Mouse (Mus musculus): Measurements from ENCODE around the gene Ankrd63.

DNA sequence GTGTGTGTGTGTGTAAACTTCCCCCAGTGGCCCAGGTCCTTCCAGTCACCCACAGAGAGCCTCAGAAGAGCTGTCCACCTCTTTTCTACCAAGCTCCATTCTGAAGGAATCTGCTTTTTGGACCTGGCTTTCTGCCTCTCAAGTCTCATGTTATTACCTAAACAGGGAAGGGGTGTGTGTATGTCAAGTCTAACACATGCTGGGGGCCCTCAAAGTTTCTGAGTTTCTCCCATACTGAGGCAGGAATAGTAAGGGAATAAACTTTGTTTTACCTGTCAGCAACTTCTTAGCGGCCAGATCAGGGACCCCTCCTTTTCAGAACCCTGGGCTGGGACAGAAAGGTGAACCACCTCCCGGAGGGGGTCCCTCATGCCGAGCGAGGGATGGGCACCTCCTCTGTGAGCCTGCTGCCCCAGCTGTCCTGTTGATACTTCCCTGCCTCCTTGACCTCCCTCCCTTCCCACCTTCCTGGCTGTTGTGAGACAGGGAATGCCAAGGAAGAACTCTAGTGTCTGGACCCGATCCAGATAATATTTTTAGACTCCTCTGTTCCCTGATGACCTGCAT is 6.4 kb downstream of the Ankrd63 start:
- TF ChIP-seq CTCF (IDR thresholded peaks at IDR 0.05; ENCODE audit: low read depth, low read length) (no peak), POLR2A (IDR thresholded peaks at IDR 0.05; ENCODE audit: extremely low read depth, insufficient read depth, low read length) (no peak)
